Mouse (Mus musculus): ENCODE results near the gene Lmntd2.

GRCm38 (mm10) chr7:141214310-141214709 lies 430 bp upstream of the Lmntd2 start:
- no peak for TF ChIP-seq CTCF (IDR thresholded peaks at IDR 0.05; ENCODE audit: low read depth)
- TF ChIP-seq EP300 (optimal IDR thresholded peaks at IDR 0.05): no peak

Data from stomach, postnatal 0 days (tissue).